Mouse (Mus musculus): ENCODE data around the gene Nsd1. TPM values are rescaled to one million over a fixed set of nuclear protein-coding genes. Genes with fewer than 3 reads are reported as not detected.

Nsd1 gene
- total RNA-seq, 2 experiments from 2014 or later = 68.2 to 71.6 TPM

Other genes starting within 250 kb of the Nsd1 start
- 37.9 and 43.1 TPM in 2 replicates for gene Hk3, start 188.4 kb upstream of the Nsd1 start, total RNA-seq (2015)
- gene Hk3, start 188.4 kb upstream of the Nsd1 start, total RNA-seq (2017) = 99.2 and 109 TPM in 2 replicates
- gene Uimc1, start 109.5 kb upstream of the Nsd1 start, total RNA-seq (2015) = 54.5 and 58.7 TPM in 2 replicates
- 69.5 and 85.7 TPM in 2 replicates for gene Uimc1, start 109.5 kb upstream of the Nsd1 start, total RNA-seq (2017)
- 8.0 and 12.3 TPM in 2 replicates for gene Zfp346, start 104.5 kb upstream of the Nsd1 start, total RNA-seq (2015)
- gene Zfp346, start 104.5 kb upstream of the Nsd1 start, total RNA-seq (2017) = 6.6 and 8.2 TPM in 2 replicates
- gene Gm17617, start 76.2 kb upstream of the Nsd1 start, total RNA-seq (2015) = not detected in 2 replicates
- not detected in 2 replicates for gene Gm17617, start 76.2 kb upstream of the Nsd1 start, total RNA-seq (2017)
- gene Fgfr4, start 57.1 kb upstream of the Nsd1 start, total RNA-seq (2015) = not detected in 2 replicates
- gene Fgfr4, start 57.1 kb upstream of the Nsd1 start, total RNA-seq (2017) = not detected in 2 replicates
- gene Prelid1, start 110.7 kb downstream of the Nsd1 start, total RNA-seq (2015) = 455 and 498 TPM in 2 replicates
- gene Prelid1, start 110.7 kb downstream of the Nsd1 start, total RNA-seq (2017) = 146 and 163 TPM in 2 replicates
- gene Rab24, start 112.2 kb downstream of the Nsd1 start, total RNA-seq (2015) = 228 and 247 TPM in 2 replicates
- gene Rab24, start 112.2 kb downstream of the Nsd1 start, total RNA-seq (2017) = 47.0 and 54.4 TPM in 2 replicates
- 33.1 and 36.5 TPM in 2 replicates for gene Mxd3, start 120.0 kb downstream of the Nsd1 start, total RNA-seq (2015)
- 31.4 and 36.1 TPM in 2 replicates for gene Mxd3, start 120.0 kb downstream of the Nsd1 start, total RNA-seq (2017)
- gene Lman2, start 153.0 kb downstream of the Nsd1 start, total RNA-seq (2015) = 73.6 and 74.9 TPM in 2 replicates
- 91.4 and 96.4 TPM in 2 replicates for gene Lman2, start 153.0 kb downstream of the Nsd1 start, total RNA-seq (2017)
- gene Rgs14, start 159.9 kb downstream of the Nsd1 start, total RNA-seq (2015) = 55.3 and 56.5 TPM in 2 replicates
- gene Rgs14, start 159.9 kb downstream of the Nsd1 start, total RNA-seq (2017) = 68.1 and 75.0 TPM in 2 replicates
- gene Slc34a1, start 188.4 kb downstream of the Nsd1 start, total RNA-seq (2015) = 0.39 and 0.58 TPM in 2 replicates
- gene Slc34a1, start 188.4 kb downstream of the Nsd1 start, total RNA-seq (2017) = 0.44 and 2.0 TPM in 2 replicates
- gene Pfn3, start 205.4 kb downstream of the Nsd1 start, total RNA-seq (2015) = not detected in 2 replicates
- not detected in 2 replicates for gene Pfn3, start 205.4 kb downstream of the Nsd1 start, total RNA-seq (2017)
- 0.13 and 0.21 TPM in 2 replicates for gene F12, start 217.0 kb downstream of the Nsd1 start, total RNA-seq (2015)
- not detected in 2 replicates for gene F12, start 217.0 kb downstream of the Nsd1 start, total RNA-seq (2017)
- 87.3 and 89.9 TPM in 2 replicates for gene Grk6, start 235.3 kb downstream of the Nsd1 start, total RNA-seq (2015)
- gene Grk6, start 235.3 kb downstream of the Nsd1 start, total RNA-seq (2017) = 144 and 155 TPM in 2 replicates

Measured in megakaryocyte, adult 5-6 weeks (primary cell).